Mouse (Mus musculus) spleen, adult 2 months (tissue): ENCODE data around the gene Wif1.

Experiments used
- CTCF ChIP-seq: fragments of 200-500 bp; IDR thresholded peaks from 2 replicates; pipeline ENCODE4 v1.5.1; 2011; ENCODE audit warnings: mild to moderate bottlenecking, inconsistent platforms; ENCODE audit not compliant: insufficient read depth, insufficient read length, insufficient replicate concordance; ENCODE audit errors: extremely low read depth
- POLR2A ChIP-seq: fragments of 200-500 bp; IDR thresholded peaks from 2 replicates; pipeline ENCODE4 v1.6.1; 2011; ENCODE audit warnings: low read depth, low read length, inconsistent platforms

DNA sequence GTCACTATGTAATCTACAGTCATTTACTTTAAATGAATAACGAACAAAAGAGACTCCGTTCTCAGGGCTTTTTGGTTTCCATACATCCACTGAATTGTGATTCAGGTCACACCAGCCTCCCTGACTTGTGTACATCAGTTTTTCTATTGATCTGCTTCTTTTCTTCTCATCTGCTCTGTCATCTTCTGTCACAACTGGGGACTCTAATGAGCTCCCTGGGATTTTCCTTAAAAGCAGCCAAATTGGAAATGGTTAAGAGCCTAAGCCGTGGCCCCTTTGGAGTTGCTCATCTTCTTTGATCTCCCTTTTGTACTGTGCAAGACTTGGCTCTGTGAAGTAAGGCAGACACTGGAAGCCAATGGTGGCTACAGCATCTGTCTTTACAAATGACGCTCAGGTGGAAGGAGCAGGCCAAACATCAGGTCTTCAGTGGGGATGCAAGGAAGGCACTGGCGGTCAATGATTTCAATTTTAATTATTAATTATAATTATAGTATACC is 27.6 kb downstream of the Wif1 start:
- TF ChIP-seq CTCF (no peak), POLR2A (no peak)
